Mouse (Mus musculus): ENCODE measurements around the gene Ppcdc. TPM values are rescaled to one million over a fixed set of nuclear protein-coding genes. Genes with fewer than 3 reads are reported as not detected.

Gene Ppcdc
- polyA plus RNA-seq, 1 experiment from 2014 or later, result 20.5 TPM

- no peak for ATAC-seq
- H3K9ac ChIP-seq (ENCODE audit: low read depth, low read length), result no peak overlapping the region
- WGBS, result 52% methylated on average over 1 of the region's 1 CpGs
- no peaks in the 10 kb centered on the region for H3K27me3 ChIP-seq (replicated peaks; ENCODE audit: control insufficient read depth, insufficient read depth, low read length)
- no peak overlapping the region for H3K27ac ChIP-seq (ENCODE audit: low read depth, low read length)
- no peaks in the 10 kb centered on the region for H3K36me3 ChIP-seq (ENCODE audit: control insufficient read depth, insufficient read depth, low read length)
- no peaks in the 10 kb centered on the region for H3K9me3 ChIP-seq (ENCODE audit: control insufficient read depth, low read length)
- H3K4me2 ChIP-seq (ENCODE audit: low read length), result no peak overlapping the region
- H3K4me3 ChIP-seq (ENCODE audit: low read length), result no peak overlapping the region
- H3K4me1 ChIP-seq (ENCODE audit: control insufficient read depth, insufficient read depth, low read depth, low read length), result no peaks in the 10 kb centered on the region
Measured at GRCm38 (mm10) chr9:57345902-57346301, 94.0 kb downstream of the Ppcdc start.

GRCm38 (mm10) chr9:57343752-57344151, 96.2 kb downstream of the Ppcdc start:
- Histone ChIP-seq H3K36me3 (ENCODE audit: control insufficient read depth, insufficient read depth, low read length) (no peaks in the 10 kb centered on the region), H3K27me3 (replicated peaks; ENCODE audit: control insufficient read depth, insufficient read depth, low read length) (no peaks in the 10 kb centered on the region), H3K4me1 (ENCODE audit: control insufficient read depth, insufficient read depth, low read depth, low read length) (no peaks in the 10 kb centered on the region), H3K27ac (ENCODE audit: low read depth, low read length) (no peak overlapping the region), H3K4me2 (ENCODE audit: low read length) (no peak overlapping the region), H3K9me3 (ENCODE audit: control insufficient read depth, low read length) (no peaks in the 10 kb centered on the region), H3K4me3 (ENCODE audit: low read length) (no peak overlapping the region), H3K9ac (ENCODE audit: low read depth, low read length) (no peak overlapping the region)
- ATAC-seq, result no peak
- WGBS, result 81% methylated on average over 3 of the region's 3 CpGs

GRCm38 (mm10) chr9:57342906-57343474, 96.9 kb downstream of the Ppcdc start:
- no peak overlapping the region for H3K4me2 ChIP-seq (ENCODE audit: low read length)
- H3K36me3 ChIP-seq (ENCODE audit: control insufficient read depth, insufficient read depth, low read length), result no peaks in the 10 kb centered on the region
- no peaks in the 10 kb centered on the region for H3K27me3 ChIP-seq (replicated peaks; ENCODE audit: control insufficient read depth, insufficient read depth, low read length)
- no peaks in the 10 kb centered on the region for H3K4me1 ChIP-seq (ENCODE audit: control insufficient read depth, insufficient read depth, low read depth, low read length)
- no peak overlapping the region for H3K4me3 ChIP-seq (ENCODE audit: low read length)
- 90% methylated on average over 6 of the region's 6 CpGs for WGBS
- H3K9me3 ChIP-seq (ENCODE audit: control insufficient read depth, low read length), result no peaks in the 10 kb centered on the region
- H3K27ac ChIP-seq (ENCODE audit: low read depth, low read length), result no peak overlapping the region
- no peak for ATAC-seq
- H3K9ac ChIP-seq (ENCODE audit: low read depth, low read length), result no peak overlapping the region

- H3K4me1 ChIP-seq (ENCODE audit: control insufficient read depth, insufficient read depth, low read depth, low read length), result no peaks in the 10 kb centered on the region
- no peak overlapping the region for H3K4me3 ChIP-seq (ENCODE audit: low read length)
- no peaks in the 10 kb centered on the region for H3K9me3 ChIP-seq (ENCODE audit: control insufficient read depth, low read length)
- 83% methylated on average over 3 of the region's 3 CpGs for WGBS
- H3K9ac ChIP-seq (ENCODE audit: low read depth, low read length), result no peak overlapping the region
- ATAC-seq, result no peak
- H3K36me3 ChIP-seq (ENCODE audit: control insufficient read depth, insufficient read depth, low read length), result no peaks in the 10 kb centered on the region
- H3K27ac ChIP-seq (ENCODE audit: low read depth, low read length), result no peak overlapping the region
- H3K4me2 ChIP-seq (ENCODE audit: low read length), result no peak overlapping the region
- H3K27me3 ChIP-seq (replicated peaks; ENCODE audit: control insufficient read depth, insufficient read depth, low read length), result no peaks in the 10 kb centered on the region
Measured at GRCm38 (mm10) chr9:57342186-57342585, 97.7 kb downstream of the Ppcdc start.

GRCm38 (mm10) chr9:57340361-57340760, 99.6 kb downstream of the Ppcdc start:
- H3K4me2 ChIP-seq (ENCODE audit: low read length), result no peak overlapping the region
- ATAC-seq, result no peak
- H3K27me3 ChIP-seq (replicated peaks; ENCODE audit: control insufficient read depth, insufficient read depth, low read length), result no peaks in the 10 kb centered on the region
- H3K4me1 ChIP-seq (ENCODE audit: control insufficient read depth, insufficient read depth, low read depth, low read length), result no peaks in the 10 kb centered on the region
- no peak overlapping the region for H3K27ac ChIP-seq (ENCODE audit: low read depth, low read length)
- no peak overlapping the region for H3K9ac ChIP-seq (ENCODE audit: low read depth, low read length)
- H3K9me3 ChIP-seq (ENCODE audit: control insufficient read depth, low read length), result no peaks in the 10 kb centered on the region
- WGBS, result 98% methylated on average over 5 of the region's 5 CpGs
- no peak overlapping the region for H3K4me3 ChIP-seq (ENCODE audit: low read length)
- no peaks in the 10 kb centered on the region for H3K36me3 ChIP-seq (ENCODE audit: control insufficient read depth, insufficient read depth, low read length)

- no peaks in the 10 kb centered on the region for H3K36me3 ChIP-seq (ENCODE audit: control insufficient read depth, insufficient read depth, low read length)
- WGBS, result 77% methylated on average over 5 of the region's 5 CpGs
- H3K27me3 ChIP-seq (replicated peaks; ENCODE audit: control insufficient read depth, insufficient read depth, low read length), result no peaks in the 10 kb centered on the region
- no peak overlapping the region for H3K27ac ChIP-seq (ENCODE audit: low read depth, low read length)
- no peak overlapping the region for H3K4me3 ChIP-seq (ENCODE audit: low read length)
- no peaks in the 10 kb centered on the region for H3K4me1 ChIP-seq (ENCODE audit: control insufficient read depth, insufficient read depth, low read depth, low read length)
- no peak for ATAC-seq
- H3K9ac ChIP-seq (ENCODE audit: low read depth, low read length), result no peak overlapping the region
- no peaks in the 10 kb centered on the region for H3K9me3 ChIP-seq (ENCODE audit: control insufficient read depth, low read length)
- H3K4me2 ChIP-seq (ENCODE audit: low read length), result no peak overlapping the region
Measured at GRCm38 (mm10) chr9:57339577-57340210, 100.2 kb downstream of the Ppcdc start.

GRCm38 (mm10) chr9:57338706-57339105, 101.2 kb downstream of the Ppcdc start:
- no peak overlapping the region for H3K9ac ChIP-seq (ENCODE audit: low read depth, low read length)
- H3K4me2 ChIP-seq (ENCODE audit: low read length), result no peak overlapping the region
- H3K27me3 ChIP-seq (replicated peaks; ENCODE audit: control insufficient read depth, insufficient read depth, low read length), result no peaks in the 10 kb centered on the region
- H3K36me3 ChIP-seq (ENCODE audit: control insufficient read depth, insufficient read depth, low read length), result no peaks in the 10 kb centered on the region
- no peak overlapping the region for H3K27ac ChIP-seq (ENCODE audit: low read depth, low read length)
- no peak overlapping the region for H3K4me3 ChIP-seq (ENCODE audit: low read length)
- 75% methylated on average over 1 of the region's 1 CpGs for WGBS
- ATAC-seq, result no peak
- no peaks in the 10 kb centered on the region for H3K4me1 ChIP-seq (ENCODE audit: control insufficient read depth, insufficient read depth, low read depth, low read length)
- no peaks in the 10 kb centered on the region for H3K9me3 ChIP-seq (ENCODE audit: control insufficient read depth, low read length)

Other genes starting within 250 kb of the Ppcdc start
- gene Trcg1, start 203.6 kb downstream of the Ppcdc start, polyA plus RNA-seq (2015; fragmentation: Nextera tagmentation; extraction: Ambion mirVana), result 0.08 TPM in 1 of 2 replicates, not detected in the other
- 3.9 and 5.4 TPM in 2 replicates for gene 1700017B05Rik, start 177.5 kb downstream of the Ppcdc start, polyA plus RNA-seq (2015; fragmentation: Nextera tagmentation; extraction: Ambion mirVana)
- 165 and 168 TPM in 2 replicates for gene Scamp5, start 27.9 kb upstream of the Ppcdc start, polyA plus RNA-seq (2015; fragmentation: Nextera tagmentation; extraction: Ambion mirVana)
- gene Rpp25, start 63.9 kb upstream of the Ppcdc start, polyA plus RNA-seq (2015; fragmentation: Nextera tagmentation; extraction: Ambion mirVana), result 21.0 and 21.4 TPM in 2 replicates
- 890 and 1,047 TPM in 2 replicates for gene Cox5a, start 81.2 kb upstream of the Ppcdc start, polyA plus RNA-seq (2015; fragmentation: Nextera tagmentation; extraction: Ambion mirVana)
- gene Fam219b, start 97.4 kb upstream of the Ppcdc start, polyA plus RNA-seq (2015; fragmentation: Nextera tagmentation; extraction: Ambion mirVana), result 23.6 and 24.4 TPM in 2 replicates
- 75.3 and 80.5 TPM in 2 replicates for gene Mpi, start 112.6 kb upstream of the Ppcdc start, polyA plus RNA-seq (2015; fragmentation: Nextera tagmentation; extraction: Ambion mirVana)
- gene Scamp2, start 120.8 kb upstream of the Ppcdc start, polyA plus RNA-seq (2015; fragmentation: Nextera tagmentation; extraction: Ambion mirVana), result 49.4 and 50.1 TPM in 2 replicates
- gene Ulk3, start 149.3 kb upstream of the Ppcdc start, polyA plus RNA-seq (2015; fragmentation: Nextera tagmentation; extraction: Ambion mirVana), result 32.0 and 33.9 TPM in 2 replicates
- gene Cplx3, start 166.2 kb upstream of the Ppcdc start, polyA plus RNA-seq (2015; fragmentation: Nextera tagmentation; extraction: Ambion mirVana), result 0.18 and 0.49 TPM in 2 replicates
- not detected in 2 replicates for gene Lman1l, start 180.7 kb upstream of the Ppcdc start, polyA plus RNA-seq (2015; fragmentation: Nextera tagmentation; extraction: Ambion mirVana)
- 49.0 and 58.4 TPM in 2 replicates for gene Csk, start 213.5 kb upstream of the Ppcdc start, polyA plus RNA-seq (2015; fragmentation: Nextera tagmentation; extraction: Ambion mirVana)
- gene Cyp1a2, start 243.6 kb upstream of the Ppcdc start, polyA plus RNA-seq (2015; fragmentation: Nextera tagmentation; extraction: Ambion mirVana), result not detected in 2 replicates
- 0.13 and 0.26 TPM in 2 replicates for gene Cyp1a1, start 247.8 kb upstream of the Ppcdc start, polyA plus RNA-seq (2015; fragmentation: Nextera tagmentation; extraction: Ambion mirVana)

Measured in hindbrain, embryonic 16.5 days (tissue).